Mouse (Mus musculus) heart, adult 2 months (tissue): ENCODE data around the gene Otos.

ENCODE experiments used
- CTCF ChIP-seq: fragments of 200-600 bp; IDR thresholded peaks from 2 replicates; pipeline ENCODE4 v1.8.1; 2022; ENCODE audit warnings: antibody characterized with exemption, mild to moderate bottlenecking, moderate library complexity
- EP300 ChIP-seq: fragments of 200-500 bp; IDR thresholded peaks from 2 replicates; pipeline ENCODE4 v1.6.1; 2011; ENCODE audit warnings: low read depth, low read length, control low read depth; ENCODE audit not compliant: insufficient read depth

- TF ChIP-seq EP300 (no peak), CTCF (no peak)
These were observed 24.7 kb upstream of the Otos start for GRCm38 (mm10) chr1:92673258-92673782.
